Mouse (Mus musculus) small intestine, adult 2 months (tissue): ENCODE measurements around the gene Dapk2. TPM values are rescaled to one million over a fixed set of nuclear protein-coding genes. Genes with fewer than 3 reads are reported as not detected.
A peak's percentile ranks its signal among the peaks of the same experiment; 100 is the strongest.

Source experiments
- H3K27ac ChIP-seq: fragments of 200-500 bp; 2 replicates; pipeline ENCODE4 v1.5.1; 2012; ENCODE audit warnings: low read depth, low read length, control low read depth, inconsistent platforms; ENCODE audit not compliant: insufficient read depth
- H3K27me3 ChIP-seq: fragments of 200-500 bp; 2 replicates; pipeline ENCODE4 v1.6.1; 2012; ENCODE audit warnings: mild to moderate bottlenecking, moderate library complexity, low read length, inconsistent platforms; ENCODE audit not compliant: control insufficient read depth, insufficient read depth
- H3K36me3 ChIP-seq: fragments of 200-500 bp; 2 replicates; pipeline ENCODE4 v1.6.1; 2012; ENCODE audit warnings: mild to moderate bottlenecking, low read length, control low read depth, inconsistent platforms; ENCODE audit not compliant: control insufficient read depth, insufficient read depth
- H3K4me1 ChIP-seq: fragments of 200-500 bp; 2 replicates; pipeline ENCODE4 v1.6.1; 2012; ENCODE audit warnings: low read length, inconsistent platforms, mixed read lengths; ENCODE audit not compliant: control insufficient read depth, insufficient read depth, insufficient read length
- H3K4me3 ChIP-seq: fragments of 200-500 bp; 2 replicates; pipeline ENCODE4 v1.5.1; 2012; ENCODE audit warnings: low read depth, mild to moderate bottlenecking, control low read depth, inconsistent platforms, low read length, moderate library complexity
- CTCF ChIP-seq: fragments of 200-500 bp; IDR thresholded peaks from 2 replicates; pipeline ENCODE4 v1.5.1; 2012; ENCODE audit warnings: low read depth, mild to moderate bottlenecking, control low read depth, inconsistent platforms, low read length, moderate library complexity, mixed read lengths; ENCODE audit not compliant: insufficient replicate concordance, insufficient read length; ENCODE audit errors: extremely low read depth
- POLR2A ChIP-seq: fragments of 200-500 bp; IDR thresholded peaks from 2 replicates; pipeline ENCODE4 v1.6.1; 2012; ENCODE audit warnings: low read depth, mild to moderate bottlenecking, control low read depth, inconsistent platforms, low read length, moderate library complexity
- WGBS: fragments of 180-500 bp; shearing (Covaris S2); methylation state at CpG from one replicate; pipeline ENCODE4 v1.1.7; 2018; 5-methylcytosine and 5-hydroxymethylcytosine counted together
- polyA plus RNA-seq: library from polyadenylated mRNA; depleted of rRNA; stranded (reverse); fragments of >200 nt; gene quantifications from 2 replicates; pipeline ENCODE4 v1.2.3, GENCODE M21; 2012

Dapk2 gene
- polyA plus RNA-seq, 1 experiment = 8.2 TPM

GRCm38 (mm10) chr9:66261741-66262140, 103.7 kb downstream of the Dapk2 start:
- 61% methylated on average over 2 of the region's 2 CpGs for WGBS
- no peak overlapping the region for H3K27ac ChIP-seq
- H3K36me3 ChIP-seq = peaks cover 4% of the 10 kb centered on the region
- no peak overlapping the region for H3K4me3 ChIP-seq
- H3K4me1 ChIP-seq = peaks cover 10% of the 10 kb centered on the region; the same call in 1 of the 2 replicates
- H3K27me3 ChIP-seq = no peaks in the 10 kb centered on the region
- TF ChIP-seq CTCF = no peak
- no peak for TF ChIP-seq POLR2A

DNA sequence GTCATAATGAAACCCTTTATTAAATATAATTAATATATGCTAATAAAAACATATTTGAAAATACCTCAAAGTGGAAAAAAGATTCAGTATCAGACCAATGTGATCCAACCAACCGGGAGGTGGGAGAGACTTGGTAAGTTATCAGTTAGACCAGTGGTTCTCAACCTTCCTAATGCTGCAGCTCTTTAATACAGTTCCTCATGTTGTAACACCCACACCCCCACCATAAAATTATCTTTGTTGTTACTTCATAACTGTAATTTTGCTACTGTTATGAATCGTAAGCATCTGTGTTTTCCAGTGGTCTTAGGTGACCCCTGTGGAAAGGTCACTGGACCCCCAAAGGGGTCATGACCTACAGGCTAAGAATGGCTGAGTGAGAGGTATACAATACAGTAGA, 105.7 kb downstream of the Dapk2 start:
- Histone ChIP-seq H3K36me3 (no peaks in the 10 kb centered on the region), H3K4me1 (peaks cover 23% of the 10 kb centered on the region; the same call in 1 of the 2 replicates), H3K27me3 (no peaks in the 10 kb centered on the region), H3K27ac (no peak overlapping the region), H3K4me3 (no peak overlapping the region)
- TF ChIP-seq CTCF = no peak
- TF ChIP-seq POLR2A = no peak
- 89% methylated on average over 2 of the region's 2 CpGs for WGBS

DNA sequence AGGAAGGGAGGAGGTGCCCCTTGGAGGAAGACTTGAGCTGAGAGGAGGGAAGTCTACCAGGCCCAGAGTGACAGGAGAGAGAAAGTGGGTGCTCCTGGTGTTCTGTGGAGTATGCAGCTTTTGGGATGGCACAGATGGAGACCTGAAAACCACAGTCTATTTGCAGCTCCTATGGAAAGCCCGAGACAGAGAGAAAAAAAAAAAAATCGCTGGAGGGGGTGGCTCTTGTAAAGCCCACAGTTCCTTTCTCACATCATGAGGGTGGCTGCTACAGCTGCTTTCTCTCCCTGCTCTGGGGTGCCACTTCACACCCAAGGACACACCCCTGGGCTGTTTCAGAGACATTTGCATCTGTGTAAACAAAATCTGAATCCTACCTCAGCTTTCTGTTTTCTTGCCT, 107.6 kb downstream of the Dapk2 start:
- 20% methylated on average over 2 of the region's 2 CpGs for WGBS
- TF ChIP-seq POLR2A = no peak
- no peak for TF ChIP-seq CTCF
- Histone ChIP-seq H3K4me1 (peaks cover 23% of the 10 kb centered on the region; the same call in 1 of the 2 replicates), H3K27ac (peak overlapping the region; percentile 95), H3K27me3 (no peaks in the 10 kb centered on the region), H3K4me3 (no peak overlapping the region), H3K36me3 (no peaks in the 10 kb centered on the region)

DNA sequence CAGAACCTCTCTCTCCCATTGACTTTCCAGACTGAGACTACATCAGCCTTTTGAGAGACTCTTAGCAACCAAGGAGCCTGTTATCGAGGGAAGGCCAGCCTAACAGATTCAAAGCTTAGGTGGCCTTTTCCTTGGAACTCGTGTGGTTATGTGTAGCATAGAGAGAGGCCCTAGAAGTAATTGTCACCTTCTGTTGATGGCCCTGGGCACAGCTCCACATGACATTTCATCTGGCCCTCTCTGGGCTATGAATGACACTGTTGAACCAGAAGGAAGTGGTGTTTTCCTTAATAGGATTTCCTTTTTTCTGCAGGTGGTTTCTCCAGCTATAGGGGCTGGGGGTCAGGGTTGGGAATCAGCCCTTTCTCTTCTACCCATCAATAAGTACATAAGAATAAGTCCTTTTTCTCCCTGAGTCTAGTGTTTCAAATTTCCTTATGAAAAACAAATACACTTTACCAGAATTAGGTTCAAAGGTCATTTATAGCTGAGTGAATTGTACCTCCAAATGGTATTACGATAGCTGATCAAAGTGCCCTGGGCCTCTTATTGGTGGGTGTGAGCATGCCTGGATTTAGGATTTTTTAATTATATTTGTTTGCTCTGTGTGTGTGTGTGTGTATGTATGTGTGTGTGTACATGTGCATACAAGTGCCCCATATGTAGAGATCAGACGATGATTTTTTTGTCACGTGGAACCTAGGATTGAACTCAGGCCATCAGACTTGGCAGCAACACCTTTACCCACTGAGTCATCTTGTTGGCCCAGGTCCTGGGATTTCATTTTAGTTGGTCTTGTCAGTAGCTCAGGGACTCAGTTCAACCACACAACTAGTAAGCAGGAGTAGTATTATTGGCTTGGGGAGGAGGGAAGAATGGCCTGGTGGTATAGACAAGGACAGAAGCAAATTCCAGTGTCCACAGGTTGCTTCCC, 108.5 kb downstream of the Dapk2 start:
- no peak for TF ChIP-seq POLR2A
- TF ChIP-seq CTCF = no peak
- WGBS = 24% methylated on average over 5 of the region's 5 CpGs
- Histone ChIP-seq H3K27ac (peak overlapping the region; percentile 95), H3K36me3 (peaks cover 6% of the 10 kb centered on the region), H3K4me3 (no peak overlapping the region), H3K27me3 (no peaks in the 10 kb centered on the region), H3K4me1 (peaks cover 27% of the 10 kb centered on the region)

GRCm38 (mm10) chr9:66268804-66269203, 110.8 kb downstream of the Dapk2 start:
- H3K27me3 ChIP-seq = no peaks in the 10 kb centered on the region
- WGBS = 96% methylated on average over 4 of the region's 4 CpGs
- no peak overlapping the region for H3K27ac ChIP-seq
- peak overlapping the region; percentile 12 for H3K4me3 ChIP-seq
- TF ChIP-seq CTCF (no peak), POLR2A (no peak)
- H3K36me3 ChIP-seq = peaks cover 11% of the 10 kb centered on the region
- peaks cover 28% of the 10 kb centered on the region for H3K4me1 ChIP-seq

- 0 out of 2 replicates have a peak overlapping the region, but pooled peaks have one; percentile 39 for H3K27ac ChIP-seq
Measured at GRCm38 (mm10) chr9:66270038-66270437, 112.0 kb downstream of the Dapk2 start.

GRCm38 (mm10) chr9:66271726-66272125, 113.7 kb downstream of the Dapk2 start:
- TF ChIP-seq POLR2A (no peak), CTCF (no peak)
- WGBS = 68% methylated on average over 5 of the region's 5 CpGs

More at GRCm38 (mm10) chr9:66270038-66270437, 112.0 kb downstream of the Dapk2 start:
- Histone ChIP-seq H3K4me1 (peaks cover 33% of the 10 kb centered on the region), H3K27me3 (no peaks in the 10 kb centered on the region), H3K4me3 (no peak overlapping the region), H3K36me3 (peaks cover 11% of the 10 kb centered on the region)
- no peak for TF ChIP-seq POLR2A
- no peak for TF ChIP-seq CTCF
- WGBS = 52% methylated on average over 4 of the region's 4 CpGs

More at GRCm38 (mm10) chr9:66271726-66272125, 113.7 kb downstream of the Dapk2 start:
- H3K27me3 ChIP-seq = no peaks in the 10 kb centered on the region
- H3K4me1 ChIP-seq = peaks cover 29% of the 10 kb centered on the region
- no peak overlapping the region for H3K4me3 ChIP-seq
- H3K36me3 ChIP-seq = peaks cover 11% of the 10 kb centered on the region
- H3K27ac ChIP-seq = no peak overlapping the region
